Comparison of ENCODE assay signal across 8 mouse cellular contexts in the genomic region with DNA sequence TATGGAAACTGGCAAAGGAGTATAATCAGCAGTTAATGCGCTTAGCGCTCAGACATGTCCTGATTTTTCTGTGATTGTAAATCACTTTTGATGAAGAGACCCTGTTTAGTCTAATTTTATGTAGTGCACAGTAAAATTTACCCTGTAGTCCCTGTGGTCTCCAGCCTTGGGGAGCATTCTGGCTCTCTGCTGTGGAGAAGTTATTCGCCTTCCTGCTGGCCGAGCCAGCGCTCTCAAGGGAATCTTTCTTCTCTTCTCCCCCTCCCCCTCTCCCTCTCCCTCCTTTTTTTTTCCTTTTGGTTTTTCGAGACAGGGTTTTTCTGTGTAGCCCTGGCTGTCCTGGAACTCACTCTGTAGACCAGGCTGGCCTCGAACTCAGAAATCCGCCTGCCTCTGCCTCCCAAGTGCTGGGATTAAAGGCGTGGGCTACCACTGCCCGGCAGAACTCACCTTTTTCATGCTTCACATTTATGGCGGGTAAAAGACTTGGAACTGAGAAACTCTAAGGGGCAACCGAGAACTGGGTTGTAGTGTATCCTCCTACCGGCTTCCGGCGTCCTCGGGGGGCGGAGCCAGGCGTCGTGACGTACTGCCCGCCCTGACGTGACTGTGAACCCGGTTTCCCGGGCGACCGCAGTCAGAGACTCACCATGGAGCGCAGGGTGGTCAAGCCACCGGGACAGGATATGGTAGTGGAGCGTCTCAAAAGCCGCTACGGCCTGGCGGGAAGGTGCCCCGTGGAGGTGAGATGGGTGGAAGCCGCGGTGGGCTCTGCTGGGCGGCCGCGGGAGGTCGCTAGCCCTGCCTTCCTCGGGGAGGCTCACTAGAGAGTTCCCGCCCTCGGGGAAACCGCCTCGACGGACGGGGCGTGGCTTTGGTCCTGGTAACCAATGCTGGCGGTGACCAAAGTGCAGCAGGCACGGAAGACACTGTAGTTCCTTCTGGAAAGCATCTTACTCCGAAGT. TPM values are rescaled to one million over a fixed set of nuclear protein-coding genes. Genes with fewer than 3 reads are reported as not detected.
DNase-seq lines count a peak whose midpoint lies in the region; ATAC-seq lines count a peak whose summit lies in the region.

A gene (plus strand): TSS at position 629 of the 965 bp plus-strand sequence.

- DNase-seq in CD4-positive, CD25-positive, alpha-beta regulatory T cell, adult 2 months (ENCODE audit: low read depth, low spot score): peak; percentile 96
- peak; percentile 77 for DNase-seq in fibroblast of lung, adult 2 months (ENCODE audit: low read depth)
- peak; percentile 96 for DNase-seq in kidney, postnatal 14 days
- peak; percentile 91 for DNase-seq in liver, embryonic 13.5 days
- peak; percentile 93 for DNase-seq in neural tube, embryonic 10.5 days (ENCODE audit: extremely low spot score, low spot score)

- H3K27me3 ChIP-seq in heart, embryonic 14.5 days (ENCODE audit: control insufficient read depth, insufficient read depth, low read length): no peaks in the 10 kb centered on the region
- no peaks in the 10 kb centered on the region for H3K27me3 ChIP-seq in liver, embryonic 13.5 days
- no peaks in the 10 kb centered on the region for H3K27me3 ChIP-seq in stomach, embryonic 16.5 days (ENCODE audit: control insufficient read depth, insufficient read depth, low read length)

- peak within 1 kb of the TSS; percentile 88 for H3K27ac ChIP-seq in brown adipose tissue, adult 24 weeks (replicated peaks; ENCODE audit: low read depth, low read length)
- peak within 1 kb of the TSS; percentile 89 to 90 for H3K27ac ChIP-seq in heart, embryonic 14.5 days (replicated peaks in 1 of 2; ENCODE audit: control insufficient read depth in 1 of 2, insufficient read depth in 1 of 2, low read depth in 2 of 2, low read length in 2 of 2)
- H3K27ac ChIP-seq in liver, embryonic 13.5 days: peak within 1 kb of the TSS; percentile 85
- peak within 1 kb of the TSS; percentile 92 for H3K27ac ChIP-seq in stomach, embryonic 16.5 days (ENCODE audit: low read length)

- peak within 1 kb of the TSS; percentile 89 for H3K4me3 ChIP-seq in brown adipose tissue, adult 24 weeks (ENCODE audit: insufficient read depth, low read depth, low read length)
- H3K4me3 ChIP-seq in heart, embryonic 14.5 days (ENCODE audit: control insufficient read depth in 1 of 2, insufficient read depth in 1 of 2, low read depth in 1 of 2, low read length in 2 of 2): peak within 1 kb of the TSS; percentile 78 to 95
- H3K4me3 ChIP-seq in liver, embryonic 13.5 days (replicated peaks): peak within 1 kb of the TSS; percentile 74
- peak within 1 kb of the TSS; percentile 79 for H3K4me3 ChIP-seq in stomach, embryonic 16.5 days (replicated peaks; ENCODE audit: low read length)

- H3K36me3 ChIP-seq in heart, embryonic 14.5 days (ENCODE audit: control insufficient read depth, insufficient read depth, low read length): peaks cover 34% of the 10 kb centered on the region
- peaks cover 24% of the 10 kb centered on the region for H3K36me3 ChIP-seq in liver, embryonic 13.5 days
- H3K36me3 ChIP-seq in stomach, embryonic 16.5 days (ENCODE audit: control insufficient read depth, insufficient read depth, low read length): peaks cover 17% of the 10 kb centered on the region

- peak within 1 kb of the TSS; percentile 76 for H3K9ac ChIP-seq in heart, embryonic 14.5 days (ENCODE audit: low read length)
- H3K9ac ChIP-seq in liver, embryonic 13.5 days: peak within 1 kb of the TSS; percentile 81
- peak within 1 kb of the TSS; percentile 83 for H3K9ac ChIP-seq in stomach, embryonic 16.5 days (ENCODE audit: low read length)

- no peaks in the 10 kb centered on the region for H3K9me3 ChIP-seq in heart, embryonic 14.5 days (ENCODE audit: control insufficient read depth, low read length)
- H3K9me3 ChIP-seq in liver, embryonic 13.5 days (replicated peaks): no peaks in the 10 kb centered on the region
- H3K9me3 ChIP-seq in stomach, embryonic 16.5 days (replicated peaks; ENCODE audit: control insufficient read depth, low read length): no peaks in the 10 kb centered on the region

- 1% methylated on average over 50 of the region's 50 CpGs for WGBS in heart, embryonic 14.5 days
- WGBS in liver, embryonic 13.5 days (ENCODE audit: insufficient replicate concordance): under 1% methylated on average over 50 of the region's 50 CpGs
- WGBS in stomach, embryonic 16.5 days: 1% methylated on average over 50 of the region's 50 CpGs

- H3K4me1 ChIP-seq in brown adipose tissue, adult 24 weeks (ENCODE audit: control insufficient read depth, insufficient read depth, insufficient read length, low read length): no peaks in the 10 kb centered on the region; the same call in 1 of the 2 replicates
- peaks cover 0 to 9% of the 10 kb centered on the region in 2 experiments; a peak in 3 of 4 replicates for H3K4me1 ChIP-seq in heart, embryonic 14.5 days (ENCODE audit: control insufficient read depth in 2 of 2, insufficient read depth in 2 of 2, low read length in 2 of 2)
- H3K4me1 ChIP-seq in liver, embryonic 13.5 days (replicated peaks): peaks cover 19% of the 10 kb centered on the region
- H3K4me1 ChIP-seq in stomach, embryonic 16.5 days (ENCODE audit: control insufficient read depth, insufficient read depth, low read length): 0 out of 2 replicates have a peak, but pooled peaks cover 3% of the 10 kb centered on the region

- ATAC-seq in heart, embryonic 14.5 days (ENCODE audit: insufficient number of reproducible peaks, insufficient read depth, low FRiP score, low read depth): peak; percentile 98
- peak; percentile 98 for ATAC-seq in liver, embryonic 13.5 days (ENCODE audit: low read depth)
- peak; percentile 98 for ATAC-seq in stomach, embryonic 16.5 days (ENCODE audit: insufficient read depth, low FRiP score)

- H3K4me2 ChIP-seq in heart, embryonic 14.5 days (ENCODE audit: low read length): peak within 1 kb of the TSS; percentile 82
- peak within 1 kb of the TSS; percentile 82 for H3K4me2 ChIP-seq in liver, embryonic 13.5 days
- H3K4me2 ChIP-seq in stomach, embryonic 16.5 days (ENCODE audit: low read depth, low read length): peak within 1 kb of the TSS; percentile 68

RNA-seq across cellular contexts. Expression of the gene that starts here (rescaled TPM):
- polyA plus RNA-seq in brown adipose tissue, adult 24 weeks (2012; ENCODE audit: insufficient read depth, insufficient read length, missing spikeins): 4.0 and 4.4 TPM in 2 replicates
- 6.6 and 6.7 TPM in 2 replicates for polyA plus RNA-seq in heart, embryonic 14.5 days (2014; fragmentation: Nextera tagmentation; extraction: Ambion mirVana)
- polyA plus RNA-seq in liver, embryonic 13.5 days (2015; fragmentation: Nextera tagmentation; extraction: Ambion mirVana): 3.0 and 3.3 TPM in 2 replicates
- polyA plus RNA-seq in stomach, embryonic 16.5 days (2015; fragmentation: Nextera tagmentation; extraction: Ambion mirVana): 6.7 and 6.8 TPM in 2 replicates

Comparison
In these comparisons a context has a peak if more than half of its experiments do, and no peak if none do; other contexts are left out.
1. Peak in every context shown above with its lines: DNase-seq, ATAC-seq, H3K4me3 ChIP-seq and H3K27ac ChIP-seq.